Comparison of ENCODE assay signal across 10 mouse cellular contexts in the genomic region with DNA sequence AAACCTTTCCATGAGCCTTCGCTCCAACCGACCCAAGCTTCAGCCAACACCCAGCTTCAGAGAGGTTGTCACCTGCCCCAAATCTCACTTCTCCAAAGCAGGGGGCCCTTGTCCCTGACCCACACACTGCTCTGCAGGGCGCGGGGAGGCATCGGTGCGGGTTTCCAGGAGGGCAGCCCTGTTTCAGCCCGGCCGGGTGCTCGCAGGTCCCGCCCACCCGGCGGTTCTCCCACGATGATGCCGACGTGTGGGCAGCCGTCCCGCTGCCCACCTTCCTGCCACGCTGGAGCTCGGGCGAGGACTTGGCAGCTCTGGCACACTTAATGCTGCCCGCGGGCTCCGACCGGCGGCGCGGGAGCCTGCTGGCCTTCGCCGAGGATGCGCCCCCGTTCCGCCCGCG. TPM values are rescaled to one million over a fixed set of nuclear protein-coding genes. Genes with fewer than 3 reads are reported as not detected.
DNase-seq lines count a peak whose midpoint lies in the region; ATAC-seq and TF ChIP-seq lines count a peak whose summit lies in the region.
"Had no signal": no experiment of that assay in that cellular context is flagged by ENCODE, and none has a peak within 500 bp of the region (broad histone marks: within the 10 kb centered on the region; RNA-seq: fewer than 3 reads in every experiment).

No protein-coding gene starts in this region.

- peak overlapping the region; percentile 35; the same call in 1 of the 2 replicates for H3K9ac ChIP-seq in lung, embryonic 16.5 days (ENCODE audit: low read length)
- peak overlapping the region; percentile 58 for H3K9ac ChIP-seq in forebrain, embryonic 13.5 days
- no peak overlapping the region for H3K9ac ChIP-seq in limb, embryonic 11.5 days (ENCODE audit: low read length)

- no peak for DNase-seq in lung, postnatal 14 days
- DNase-seq in limb, embryonic 11.5 days (ENCODE audit: low spot score), result no peak
- DNase-seq in left cerebral cortex, adult 18-20 months (ENCODE audit: low spot score in 2 of 2), result no peak
- DNase-seq in cerebellum, adult 11 months, result no peak
- no peak for DNase-seq in layer of hippocampus, adult 18-20 months (ENCODE audit: low spot score in 2 of 2)

- H3K4me1 ChIP-seq in lung, embryonic 16.5 days (replicated peaks; ENCODE audit: control insufficient read depth, insufficient read depth, low read length), result peaks cover 16% of the 10 kb centered on the region
- H3K4me1 ChIP-seq in forebrain, embryonic 13.5 days, result peaks cover 31% of the 10 kb centered on the region
- H3K4me1 ChIP-seq in limb, embryonic 11.5 days (ENCODE audit: control insufficient read depth, insufficient read depth, low read length), result peaks cover 9% of the 10 kb centered on the region
- H3K4me1 ChIP-seq in olfactory bulb, adult 2 months (ENCODE audit: control insufficient read depth, insufficient read depth, low read length), result peaks cover 47% of the 10 kb centered on the region

- no peaks in the 10 kb centered on the region for H3K9me3 ChIP-seq in lung, embryonic 16.5 days (ENCODE audit: control insufficient read depth, low read length)
- H3K9me3 ChIP-seq in forebrain, embryonic 13.5 days (replicated peaks), result no peaks in the 10 kb centered on the region
- H3K9me3 ChIP-seq in limb, embryonic 11.5 days (ENCODE audit: control insufficient read depth, low read length), result no peaks in the 10 kb centered on the region

- H3K36me3 ChIP-seq in lung, embryonic 16.5 days (ENCODE audit: control insufficient read depth, insufficient read depth, low read length), result peaks cover 4% of the 10 kb centered on the region; the same call in 1 of the 2 replicates
- H3K36me3 ChIP-seq in forebrain, embryonic 13.5 days (ENCODE audit: poor library complexity, severe bottlenecking), result no peaks in the 10 kb centered on the region
- no peaks in the 10 kb centered on the region for H3K36me3 ChIP-seq in limb, embryonic 11.5 days (ENCODE audit: control insufficient read depth, insufficient read depth, low read length)

- H3K4me2 ChIP-seq in lung, embryonic 16.5 days (ENCODE audit: low read depth, low read length), result peak overlapping the region; percentile 59
- H3K4me2 ChIP-seq in forebrain, embryonic 13.5 days, result peak overlapping the region; percentile 67
- peak overlapping the region; percentile 45; the same call in 1 of the 2 replicates for H3K4me2 ChIP-seq in limb, embryonic 11.5 days (ENCODE audit: low read depth, severe bottlenecking)

- 22% methylated on average over 27 of the region's 34 CpGs for WGBS in lung, embryonic 16.5 days
- WGBS in forebrain, embryonic 13.5 days, result 16% methylated on average over 34 of the region's 34 CpGs
- 15% methylated on average over 34 of the region's 34 CpGs for WGBS in limb, embryonic 11.5 days
- WGBS in olfactory bulb, adult 2 months, result 17% methylated on average over 34 of the region's 34 CpGs

- peaks cover 74% of the 10 kb centered on the region for H3K27me3 ChIP-seq in lung, embryonic 16.5 days (ENCODE audit: control insufficient read depth, insufficient read depth, low read depth, low read length)
- peaks cover 82% of the 10 kb centered on the region for H3K27me3 ChIP-seq in forebrain, embryonic 13.5 days
- peaks cover 70% of the 10 kb centered on the region for H3K27me3 ChIP-seq in limb, embryonic 11.5 days (ENCODE audit: control insufficient read depth, insufficient read depth, low read length)

- no peak overlapping the region for H3K27ac ChIP-seq in lung, embryonic 16.5 days (ENCODE audit: low read length)
- no peak overlapping the region for H3K27ac ChIP-seq in forebrain, embryonic 13.5 days
- no peak overlapping the region for H3K27ac ChIP-seq in limb, embryonic 11.5 days (replicated peaks; ENCODE audit: low read depth, low read length)
- no peak overlapping the region for H3K27ac ChIP-seq in olfactory bulb, adult 2 months (ENCODE audit: insufficient read depth, low read depth, low read length)

- no peak for TF ChIP-seq POLR2A in olfactory bulb, adult 2 months (IDR thresholded peaks at IDR 0.05; ENCODE audit: insufficient read depth, low read depth, low read length)

- peak overlapping the region; percentile 33 for H3K4me3 ChIP-seq in lung, embryonic 16.5 days (ENCODE audit: low read length)
- peak overlapping the region; percentile 35 for H3K4me3 ChIP-seq in forebrain, embryonic 13.5 days
- peak overlapping the region; percentile 17 for H3K4me3 ChIP-seq in limb, embryonic 11.5 days (ENCODE audit: low read depth, low read length)
- peak overlapping the region; percentile 30 for H3K4me3 ChIP-seq in olfactory bulb, adult 2 months (ENCODE audit: insufficient read depth, low read depth, low read length)
- H3K4me3 ChIP-seq: erythroblast, embryonic 14.5 days had no signal

- no peak for TF ChIP-seq CTCF in olfactory bulb, adult 2 months (IDR thresholded peaks at IDR 0.05; ENCODE audit: insufficient read depth, low read depth, low read length)

- ATAC-seq in lung, embryonic 16.5 days (ENCODE audit: low read depth), result peak; percentile 6; the same call in 1 of the 2 replicates
- 0 out of 2 replicates have a peak, but pooled peaks have one; percentile 2 for ATAC-seq in forebrain, embryonic 13.5 days
- peak; percentile 4; the same call in 1 of the 2 replicates for ATAC-seq in limb, embryonic 11.5 days (ENCODE audit: insufficient number of reproducible peaks, low FRiP score, low TSS enrichment, low read depth)

RNA-seq across cellular contexts. Expression of gene Gpr153, which starts 8.7 kb away (rescaled TPM):
- polyA plus RNA-seq in lung, embryonic 16.5 days (2015; fragmentation: Nextera tagmentation; extraction: Ambion mirVana), result 8.3 and 8.5 TPM in 2 replicates
- polyA plus RNA-seq in forebrain, embryonic 13.5 days (2015; fragmentation: Nextera tagmentation; extraction: Ambion mirVana), result 2.2 and 3.2 TPM in 2 replicates
- 3.3 and 3.4 TPM in 2 replicates for polyA plus RNA-seq in limb, embryonic 11.5 days (2014; fragmentation: Nextera tagmentation; extraction: Ambion mirVana)
- polyA plus RNA-seq in olfactory bulb, adult 2 months (2012; ENCODE audit: insufficient read depth, insufficient read length, low replicate concordance, missing spikeins), result not detected in 2 replicates
- total RNA-seq in left cerebral cortex, adult 18-20 months (2021), result 10 to 100 TPM; 26.8 to 33.4 TPM
- total RNA-seq in layer of hippocampus, adult 18-20 months (2021), result 1 to 10 TPM; 5.0 to 6.5 TPM
- polyA plus RNA-seq: erythroblast, embryonic 14.5 days had no signal

RNA-seq across cellular contexts. Expression of gene Hes3, which starts 8.7 kb away (rescaled TPM):
- not detected in 2 replicates for polyA plus RNA-seq in lung, embryonic 16.5 days (2015; fragmentation: Nextera tagmentation; extraction: Ambion mirVana)
- not detected in 2 replicates for polyA plus RNA-seq in forebrain, embryonic 13.5 days (2015; fragmentation: Nextera tagmentation; extraction: Ambion mirVana)
- polyA plus RNA-seq in limb, embryonic 11.5 days (2014; fragmentation: Nextera tagmentation; extraction: Ambion mirVana), result not detected in 2 replicates
- not detected in 2 replicates for polyA plus RNA-seq in olfactory bulb, adult 2 months (2012; ENCODE audit: insufficient read depth, insufficient read length, low replicate concordance, missing spikeins)
- total RNA-seq in left cerebral cortex, adult 18-20 months (2021), result not detected
- not detected for total RNA-seq in layer of hippocampus, adult 18-20 months (2021)
- total RNA-seq: liver, adult 2 months had no signal
- polyA plus RNA-seq: erythroblast, embryonic 14.5 days; liver, adult 2 months had no signal

RNA-seq across cellular contexts. Expression of gene Icmt, which starts 14.3 kb away (rescaled TPM):
- polyA plus RNA-seq in lung, embryonic 16.5 days (2015; fragmentation: Nextera tagmentation; extraction: Ambion mirVana), result 21.7 and 24.0 TPM in 2 replicates
- 13.4 and 16.8 TPM in 2 replicates for polyA plus RNA-seq in forebrain, embryonic 13.5 days (2015; fragmentation: Nextera tagmentation; extraction: Ambion mirVana)
- 28.3 and 29.9 TPM in 2 replicates for polyA plus RNA-seq in limb, embryonic 11.5 days (2014; fragmentation: Nextera tagmentation; extraction: Ambion mirVana)
- polyA plus RNA-seq in olfactory bulb, adult 2 months (2012; ENCODE audit: insufficient read depth, insufficient read length, low replicate concordance, missing spikeins), result not detected in 2 replicates
- 10 to 100 TPM; 49.8 to 58.4 TPM for total RNA-seq in left cerebral cortex, adult 18-20 months (2021)
- total RNA-seq in layer of hippocampus, adult 18-20 months (2021), result 10 to 100 TPM; 41.6 to 45.4 TPM

RNA-seq across cellular contexts. Expression of gene Rnf207, which starts 36.1 kb away (rescaled TPM):
- polyA plus RNA-seq in lung, embryonic 16.5 days (2015; fragmentation: Nextera tagmentation; extraction: Ambion mirVana), result 2.5 and 2.7 TPM in 2 replicates
- polyA plus RNA-seq in forebrain, embryonic 13.5 days (2015; fragmentation: Nextera tagmentation; extraction: Ambion mirVana), result 1.7 and 2.0 TPM in 2 replicates
- polyA plus RNA-seq in limb, embryonic 11.5 days (2014; fragmentation: Nextera tagmentation; extraction: Ambion mirVana), result 0.19 and 0.92 TPM in 2 replicates
- not detected in 2 replicates for polyA plus RNA-seq in olfactory bulb, adult 2 months (2012; ENCODE audit: insufficient read depth, insufficient read length, low replicate concordance, missing spikeins)
- total RNA-seq in left cerebral cortex, adult 18-20 months (2021), result 10 to 100 TPM; 18.9 to 20.8 TPM
- total RNA-seq in layer of hippocampus, adult 18-20 months (2021), result 10 to 100 TPM in 1 of 2 experiments, 1 to 10 TPM in 1; 8.1 to 10.2 TPM
- total RNA-seq: liver, adult 2 months had no signal

RNA-seq across cellular contexts. Expression of gene Rpl22, which starts 42.8 kb away (rescaled TPM):
- 361 and 378 TPM in 2 replicates for polyA plus RNA-seq in lung, embryonic 16.5 days (2015; fragmentation: Nextera tagmentation; extraction: Ambion mirVana)
- polyA plus RNA-seq in forebrain, embryonic 13.5 days (2015; fragmentation: Nextera tagmentation; extraction: Ambion mirVana), result 265 and 331 TPM in 2 replicates
- 453 and 467 TPM in 2 replicates for polyA plus RNA-seq in limb, embryonic 11.5 days (2014; fragmentation: Nextera tagmentation; extraction: Ambion mirVana)
- not detected in 2 replicates for polyA plus RNA-seq in olfactory bulb, adult 2 months (2012; ENCODE audit: insufficient read depth, insufficient read length, low replicate concordance, missing spikeins)
- total RNA-seq in left cerebral cortex, adult 18-20 months (2021), result 100 to 1,000 TPM; 162 to 191 TPM
- total RNA-seq in layer of hippocampus, adult 18-20 months (2021), result 100 to 1,000 TPM; 204 to 205 TPM
